Mouse (Mus musculus) CD4-positive, CD25-positive, alpha-beta regulatory T cell, adult 9 weeks (primary cell): ENCODE data around the gene Tex26. TPM values are rescaled to one million over a fixed set of nuclear protein-coding genes. Genes with fewer than 3 reads are reported as not detected.

Source experiments
- polyA plus RNA-seq: library from polyadenylated mRNA; unstranded; fragments of 100-300 nt; shearing (Covaris generic); gene quantifications from one replicate; pipeline ENCODE4 v1.2.1, GENCODE M21; 2017

Tex26 gene
- 0.46 TPM for polyA plus RNA-seq

GRCm38 (mm10) chr5:149439531-149440179, at the start of gene Tex26:
Tex26 (plus strand) TSS chr5:149439660.

DNA sequence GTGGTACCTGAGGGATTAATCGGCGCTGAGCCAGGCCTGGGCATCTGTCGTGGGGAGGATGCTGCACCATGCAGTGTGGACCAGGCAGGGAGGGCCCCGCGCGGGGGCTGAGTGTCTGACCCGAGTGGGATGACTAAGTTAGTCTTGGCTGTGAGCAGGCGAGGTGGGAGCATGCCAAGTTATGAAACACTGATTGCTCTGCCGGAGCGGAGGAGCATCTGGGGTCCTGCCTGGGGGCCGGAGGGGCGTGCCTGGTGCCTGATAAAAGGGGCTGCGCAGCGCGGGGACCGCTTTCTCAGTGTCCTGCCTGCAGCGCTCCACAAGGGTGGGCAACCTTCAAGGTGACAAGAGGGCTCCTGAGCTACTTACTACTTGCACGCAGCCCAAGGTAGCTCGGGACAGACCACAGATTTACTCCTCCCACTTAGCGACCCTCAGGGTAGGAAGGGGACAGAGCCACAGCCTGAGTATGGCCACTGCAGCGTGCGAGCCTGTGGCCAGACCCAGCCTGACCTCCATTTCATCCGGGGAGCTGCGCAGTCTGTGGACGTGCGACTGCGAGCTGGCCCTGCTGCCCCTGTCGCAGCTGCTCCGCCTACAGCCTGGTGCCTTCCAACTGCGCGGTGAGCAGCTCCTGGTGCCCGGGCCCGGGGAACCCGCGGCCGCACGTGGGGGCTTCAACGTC, 27.8 kb upstream of the Tex26 start, which contains the start of gene Medag:
TSS of gene Medag (plus strand) at position 241 of the 685 bp plus-strand sequence.

Other genes with a start within 250 kb of the Tex26 start
- 1.4 TPM for gene Alox5ap, start 174.9 kb upstream of the Tex26 start, polyA plus RNA-seq
- gene Medag, start 27.9 kb upstream of the Tex26 start, polyA plus RNA-seq: 2.3 TPM
- not detected for gene Wdr95, start 89.0 kb downstream of the Tex26 start, polyA plus RNA-seq
- 59.8 TPM for gene Hsph1, start 196.7 kb downstream of the Tex26 start, polyA plus RNA-seq
- 1.4 TPM for gene B3glct, start 238.6 kb downstream of the Tex26 start, polyA plus RNA-seq